Mouse (Mus musculus) midbrain, embryonic 15.5 days (tissue): ENCODE data around the gene Xkrx. TPM values are rescaled to one million over a fixed set of nuclear protein-coding genes. Genes with fewer than 3 reads are reported as not detected.
"Not testable (repeated sequence)": the region's sequence is repeated elsewhere in the genome, so short reads cannot be mapped to it uniquely, and the experiment has no call there.

Source experiments
- ATAC-seq: fragments of 200-750 bp; cut with Nextera tagmentation; replicated peaks from 2 replicates; pipeline ENCODE4 v1.8.0; 2017; ENCODE audit warnings: moderate TSS enrichment
- H3K27ac ChIP-seq: fragments of 300-500 bp; sonication (generic); 2 replicates; pipeline ENCODE4 v1.5.1; 2015; ENCODE audit warnings: mild to moderate bottlenecking, inconsistent platforms
- H3K27me3 ChIP-seq: fragments of 300-500 bp; sonication (generic); replicated peaks from 2 replicates; pipeline ENCODE4 v1.6.1; 2015; ENCODE audit warnings: inconsistent platforms
- H3K36me3 ChIP-seq: fragments of 300-500 bp; sonication (generic); replicated peaks from 2 replicates; pipeline ENCODE4 v1.6.1; 2015; ENCODE audit warnings: inconsistent platforms
- H3K4me1 ChIP-seq: fragments of 300-500 bp; sonication (generic); 2 replicates; pipeline ENCODE4 v1.6.1; 2015; ENCODE audit warnings: inconsistent platforms
- H3K4me2 ChIP-seq: fragments of 300-500 bp; sonication (generic); 2 replicates; pipeline ENCODE4 v1.6.1; 2015; ENCODE audit warnings: inconsistent platforms, mild to moderate bottlenecking, moderate library complexity
- H3K4me3 ChIP-seq: fragments of 300-500 bp; sonication (generic); 2 replicates; pipeline ENCODE4 v1.5.1; 2015; ENCODE audit warnings: mild to moderate bottlenecking, inconsistent platforms
- H3K9ac ChIP-seq: fragments of 300-500 bp; sonication (generic); 2 replicates; pipeline ENCODE4 v1.6.1; 2015; ENCODE audit warnings: mild to moderate bottlenecking, inconsistent platforms
- H3K9me3 ChIP-seq: fragments of 300-500 bp; sonication (generic); 2 replicates; pipeline ENCODE4 v1.6.1; 2016; ENCODE audit warnings: inconsistent platforms
- WGBS: fragments of 180-500 bp; shearing (Covaris S2); methylation state at CpG from one replicate; pipeline ENCODE4 v1.1.7; 2015; ENCODE audit warnings: mixed read lengths; 5-methylcytosine and 5-hydroxymethylcytosine counted together
- polyA plus RNA-seq: library from polyadenylated mRNA; unstranded; fragments of >200 nt; fragmentation: Nextera tagmentation; extraction: Ambion mirVana; gene quantifications from 2 replicates; pipeline ENCODE4 v1.2.1, GENCODE M21; 2015

Xkrx gene
- 1.0 and 1.2 TPM in 2 replicates for polyA plus RNA-seq

GRCm38 (mm10) chrX:134162043-134162720, at the start of gene Xkrx:
Gene Xkrx, minus strand, starts transcription at chrX:134162076.
- H3K4me2 ChIP-seq, result peak within 1 kb of the TSS; percentile 52
- ATAC-seq, result peak; percentile 50; the same call in 1 of the 2 replicates
- H3K27ac ChIP-seq, result no peak within 1 kb of the TSS
- peak within 1 kb of the TSS; percentile 26; the same call in 1 of the 2 replicates for H3K9ac ChIP-seq
- H3K9me3 ChIP-seq, result 0 out of 2 replicates have a peak, but pooled peaks cover 3% of the 10 kb centered on the region
- H3K36me3 ChIP-seq, result no peaks in the 10 kb centered on the region
- H3K4me1 ChIP-seq, result no peaks in the 10 kb centered on the region
- H3K4me3 ChIP-seq, result peak within 1 kb of the TSS; percentile 43
- peaks cover 5% of the 10 kb centered on the region; the same call in 1 of the 2 replicates for H3K27me3 ChIP-seq
- WGBS, result 31% methylated on average over 16 of the region's 16 CpGs

GRCm38 (mm10) chrX:134211151-134211642, 49.3 kb upstream of the Xkrx start:
- 66% methylated on average over 7 of the region's 7 CpGs for WGBS
- no peaks in the 10 kb centered on the region for H3K36me3 ChIP-seq
- ATAC-seq, result no peak

GRCm38 (mm10) chrX:134208491-134208890, 46.6 kb upstream of the Xkrx start:
- Histone ChIP-seq H3K36me3 (no peaks in the 10 kb centered on the region), H3K27ac (no peak overlapping the region), H3K9me3 (no peaks in the 10 kb centered on the region), H3K27me3 (no peaks in the 10 kb centered on the region), H3K4me1 (no peaks in the 10 kb centered on the region), H3K9ac (no peak overlapping the region), H3K4me2 (no peak overlapping the region), H3K4me3 (no peak overlapping the region)
- 82% methylated on average over 2 of the region's 2 CpGs for WGBS
- ATAC-seq, result no peak

More at GRCm38 (mm10) chrX:134211151-134211642, 49.3 kb upstream of the Xkrx start:
- Histone ChIP-seq H3K27me3 (no peaks in the 10 kb centered on the region), H3K4me2 (no peak overlapping the region), H3K27ac (no peak overlapping the region), H3K9me3 (no peaks in the 10 kb centered on the region), H3K4me1 (no peaks in the 10 kb centered on the region), H3K4me3 (no peak overlapping the region), H3K9ac (no peak overlapping the region)

GRCm38 (mm10) chrX:134187201-134187600, 25.3 kb upstream of the Xkrx start, which contains the start of gene Arl13a:
Gene Arl13a, plus strand, starts transcription at chrX:134187501.
- not testable (repeated sequence) for H3K27me3 ChIP-seq, ATAC-seq, H3K27ac ChIP-seq, H3K4me1 ChIP-seq, H3K36me3 ChIP-seq, H3K4me3 ChIP-seq, H3K4me2 ChIP-seq, H3K9ac ChIP-seq, H3K9me3 ChIP-seq
- 96% methylated on average over 7 of the region's 9 CpGs for WGBS

GRCm38 (mm10) chrX:134174699-134175098, 12.8 kb upstream of the Xkrx start:
- no peaks in the 10 kb centered on the region for H3K9me3 ChIP-seq
- no peak overlapping the region for H3K27ac ChIP-seq
- H3K4me2 ChIP-seq, result no peak overlapping the region
- H3K36me3 ChIP-seq, result no peaks in the 10 kb centered on the region
- H3K4me1 ChIP-seq, result no peaks in the 10 kb centered on the region
- no peak for ATAC-seq
- WGBS, result 96% methylated on average over 1 of the region's 1 CpGs
- H3K27me3 ChIP-seq, result no peaks in the 10 kb centered on the region
- no peak overlapping the region for H3K9ac ChIP-seq
- no peak overlapping the region for H3K4me3 ChIP-seq

- H3K4me1 ChIP-seq, result no peaks in the 10 kb centered on the region
- H3K4me3 ChIP-seq, result no peak overlapping the region
- no peak for ATAC-seq
- H3K27ac ChIP-seq, result no peak overlapping the region
- H3K36me3 ChIP-seq, result no peaks in the 10 kb centered on the region
- WGBS, result 97% methylated on average over 1 of the region's 1 CpGs
- no peaks in the 10 kb centered on the region for H3K27me3 ChIP-seq
- H3K9ac ChIP-seq, result no peak overlapping the region
- no peaks in the 10 kb centered on the region for H3K9me3 ChIP-seq
- no peak overlapping the region for H3K4me2 ChIP-seq
These were observed 8.7 kb upstream of the Xkrx start for GRCm38 (mm10) chrX:134170584-134170983.

- WGBS, result 61% methylated on average over 4 of the region's 4 CpGs
- peak overlapping the region; percentile 52; the same call in 1 of the 2 replicates for H3K4me2 ChIP-seq
These were observed 1.6 kb upstream of the Xkrx start for GRCm38 (mm10) chrX:134163484-134163883.

GRCm38 (mm10) chrX:134162826-134163225, 950 bp upstream of the Xkrx start:
- no peaks in the 10 kb centered on the region for H3K36me3 ChIP-seq
- peak overlapping the region; percentile 52 for H3K4me2 ChIP-seq
- ATAC-seq, result peak; percentile 67; the same call in 1 of the 2 replicates
- H3K9ac ChIP-seq, result peak overlapping the region; percentile 26; the same call in 1 of the 2 replicates
- peaks cover 5% of the 10 kb centered on the region; the same call in 1 of the 2 replicates for H3K27me3 ChIP-seq
- H3K27ac ChIP-seq, result no peak overlapping the region
- peak overlapping the region; percentile 43 for H3K4me3 ChIP-seq
- 0 out of 2 replicates have a peak, but pooled peaks cover 3% of the 10 kb centered on the region for H3K9me3 ChIP-seq
- 23% methylated on average over 11 of the region's 11 CpGs for WGBS
- H3K4me1 ChIP-seq, result no peaks in the 10 kb centered on the region

More at GRCm38 (mm10) chrX:134163484-134163883, 1.6 kb upstream of the Xkrx start:
- no peaks in the 10 kb centered on the region for H3K36me3 ChIP-seq
- no peak for ATAC-seq
- H3K4me3 ChIP-seq, result no peak overlapping the region
- H3K9me3 ChIP-seq, result 0 out of 2 replicates have a peak, but pooled peaks cover 3% of the 10 kb centered on the region
- H3K27me3 ChIP-seq, result peaks cover 5% of the 10 kb centered on the region; the same call in 1 of the 2 replicates
- no peak overlapping the region for H3K9ac ChIP-seq
- H3K27ac ChIP-seq, result no peak overlapping the region
- no peaks in the 10 kb centered on the region for H3K4me1 ChIP-seq

GRCm38 (mm10) chrX:134160442-134160841, 1.4 kb downstream of the Xkrx start:
- H3K4me2 ChIP-seq, result no peak overlapping the region
- H3K4me1 ChIP-seq, result no peaks in the 10 kb centered on the region
- H3K9ac ChIP-seq, result no peak overlapping the region
- H3K36me3 ChIP-seq, result no peaks in the 10 kb centered on the region
- H3K9me3 ChIP-seq, result 0 out of 2 replicates have a peak, but pooled peaks cover 3% of the 10 kb centered on the region
- no peak for ATAC-seq
- 88% methylated on average over 2 of the region's 2 CpGs for WGBS
- H3K27ac ChIP-seq, result no peak overlapping the region
- no peak overlapping the region for H3K4me3 ChIP-seq
- peaks cover 5% of the 10 kb centered on the region; the same call in 1 of the 2 replicates for H3K27me3 ChIP-seq

GRCm38 (mm10) chrX:134158151-134158550, 3.7 kb downstream of the Xkrx start:
- no peak overlapping the region for H3K27ac ChIP-seq
- peaks cover 5% of the 10 kb centered on the region; the same call in 1 of the 2 replicates for H3K27me3 ChIP-seq
- no peak overlapping the region for H3K4me3 ChIP-seq
- H3K36me3 ChIP-seq, result no peaks in the 10 kb centered on the region
- ATAC-seq, result no peak
- no peaks in the 10 kb centered on the region for H3K9me3 ChIP-seq
- WGBS, result 42% methylated on average over 7 of the region's 7 CpGs
- no peaks in the 10 kb centered on the region for H3K4me1 ChIP-seq
- no peak overlapping the region for H3K4me2 ChIP-seq
- H3K9ac ChIP-seq, result no peak overlapping the region

GRCm38 (mm10) chrX:134141986-134142385, 19.9 kb downstream of the Xkrx start:
- no peak for ATAC-seq
- Histone ChIP-seq H3K9me3 (no peaks in the 10 kb centered on the region), H3K4me1 (no peaks in the 10 kb centered on the region), H3K9ac (no peak overlapping the region), H3K27ac (no peak overlapping the region), H3K36me3 (no peaks in the 10 kb centered on the region), H3K4me2 (no peak overlapping the region), H3K27me3 (no peaks in the 10 kb centered on the region), H3K4me3 (no peak overlapping the region)
- 84% methylated on average over 4 of the region's 4 CpGs for WGBS

GRCm38 (mm10) chrX:134141551-134141950, 20.3 kb downstream of the Xkrx start:
- Histone ChIP-seq H3K36me3 (no peaks in the 10 kb centered on the region), H3K4me1 (no peaks in the 10 kb centered on the region), H3K27me3 (no peaks in the 10 kb centered on the region), H3K9me3 (no peaks in the 10 kb centered on the region), H3K4me3 (no peak overlapping the region), H3K9ac (no peak overlapping the region), H3K27ac (no peak overlapping the region), H3K4me2 (no peak overlapping the region)
- WGBS, result 80% methylated on average over 1 of the region's 1 CpGs
- no peak for ATAC-seq
